Mouse (Mus musculus) liver, embryonic 13.5 days (tissue): ENCODE measurements at regions not wholly inside any gene's neighbourhood (a gene's known extent, or its start where the extent isn't known, plus 50 kb on each side); places are given as distances from the start of the nearest gene placed in this dataset.

Experiments
- ATAC-seq: fragments of 200-750 bp; cut with Nextera tagmentation; 2 replicates; pipeline ENCODE4 v1.8.0; 2017; ENCODE audit warnings: low read depth, mild to moderate bottlenecking, moderate number of reproducible peaks, moderate library complexity
- DNase-seq: peaks from one replicate; pipeline ENCODE4 v3.0.0; 2022
- H3K27ac ChIP-seq: fragments of 300-500 bp; sonication (generic); 2 replicates; pipeline ENCODE4 v1.5.1; 2015; ENCODE audit warnings: moderate library complexity, mild to moderate bottlenecking, inconsistent platforms
- H3K27me3 ChIP-seq: fragments of 300-500 bp; sonication (generic); 2 replicates; pipeline ENCODE4 v1.6.1; 2015; ENCODE audit warnings: mild to moderate bottlenecking, inconsistent platforms
- H3K36me3 ChIP-seq: fragments of 300-500 bp; sonication (generic); 2 replicates; pipeline ENCODE4 v1.6.1; 2015; ENCODE audit warnings: mild to moderate bottlenecking, inconsistent platforms
- H3K4me1 ChIP-seq: fragments of 300-500 bp; sonication (generic); replicated peaks from 2 replicates; pipeline ENCODE4 v1.6.1; 2015; ENCODE audit warnings: inconsistent platforms
- H3K4me2 ChIP-seq: fragments of 300-500 bp; sonication (generic); 2 replicates; pipeline ENCODE4 v1.6.1; 2015; ENCODE audit warnings: inconsistent platforms, mild to moderate bottlenecking, moderate library complexity
- H3K4me3 ChIP-seq: fragments of 300-500 bp; sonication (generic); replicated peaks from 2 replicates; pipeline ENCODE4 v1.5.1; 2015; ENCODE audit warnings: mild to moderate bottlenecking, inconsistent platforms
- H3K9ac ChIP-seq: fragments of 300-500 bp; sonication (generic); 2 replicates; pipeline ENCODE4 v1.6.1; 2015; ENCODE audit warnings: mild to moderate bottlenecking, inconsistent platforms
- H3K9me3 ChIP-seq: fragments of 300-500 bp; sonication (generic); replicated peaks from 2 replicates; pipeline ENCODE4 v1.6.1; 2016; ENCODE audit warnings: inconsistent platforms
- WGBS: fragments of 180-500 bp; shearing (Covaris S2); methylation state at CpG from one replicate; pipeline ENCODE4 v1.1.7; 2015; ENCODE audit not compliant: insufficient replicate concordance; 5-methylcytosine and 5-hydroxymethylcytosine counted together

- WGBS: 65% methylated on average over 10 of the region's 10 CpGs
- no peaks in the 10 kb centered on the region for H3K9me3 ChIP-seq
- no peaks in the 10 kb centered on the region for H3K27me3 ChIP-seq
- no peak overlapping the region for H3K4me3 ChIP-seq
- no peak for ATAC-seq
- no peak overlapping the region for H3K27ac ChIP-seq
- no peaks in the 10 kb centered on the region for H3K36me3 ChIP-seq
- no peak overlapping the region for H3K4me2 ChIP-seq
- H3K9ac ChIP-seq: no peak overlapping the region
- DNase-seq: no peak
- H3K4me1 ChIP-seq: peaks cover 7% of the 10 kb centered on the region; the same call in 1 of the 2 replicates
Measured at GRCm38 (mm10) chr12:73846672-73847071, 54.5 kb upstream of the Hif1a start.

- H3K4me2 ChIP-seq: no peak overlapping the region
- DNase-seq: no peak
- WGBS: 70% methylated on average over 10 of the region's 10 CpGs
Measured at GRCm38 (mm10) chr12:73847336-73847735, 53.8 kb upstream of the Hif1a start.

DNA sequence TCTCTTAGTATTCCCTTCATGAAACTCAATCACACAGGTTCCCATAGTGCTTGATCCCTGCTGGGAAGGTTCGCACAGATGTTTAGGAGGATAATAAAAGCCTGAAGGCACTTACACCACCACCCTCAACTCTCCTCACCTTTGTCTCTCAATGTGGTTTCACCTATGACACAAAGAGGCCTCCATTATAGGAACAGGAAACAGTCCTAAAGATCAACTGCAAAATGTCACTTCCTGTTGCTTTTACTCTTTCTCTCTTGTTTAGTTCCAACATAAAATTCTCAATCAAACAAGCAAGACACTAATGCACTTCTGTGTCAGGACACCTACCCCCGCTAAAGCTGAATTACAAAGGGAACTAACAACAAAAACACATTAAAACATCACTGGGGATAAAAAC, 50.3 kb upstream of the Hif1a start:
- 64% methylated on average over 2 of the region's 2 CpGs for WGBS
- Histone ChIP-seq H3K9me3 (no peaks in the 10 kb centered on the region), H3K36me3 (no peaks in the 10 kb centered on the region), H3K4me3 (no peak overlapping the region), H3K4me1 (no peaks in the 10 kb centered on the region), H3K27me3 (no peaks in the 10 kb centered on the region), H3K27ac (no peak overlapping the region), H3K4me2 (no peak overlapping the region), H3K9ac (no peak overlapping the region)
- DNase-seq (no peak), ATAC-seq (no peak)

More at GRCm38 (mm10) chr12:73847336-73847735, 53.8 kb upstream of the Hif1a start:
- no peaks in the 10 kb centered on the region for H3K36me3 ChIP-seq
- no peaks in the 10 kb centered on the region for H3K27me3 ChIP-seq
- H3K9ac ChIP-seq: no peak overlapping the region
- H3K4me1 ChIP-seq: peaks cover 4% of the 10 kb centered on the region; the same call in 1 of the 2 replicates
- H3K9me3 ChIP-seq: no peaks in the 10 kb centered on the region
- H3K4me3 ChIP-seq: no peak overlapping the region
- no peak overlapping the region for H3K27ac ChIP-seq
- ATAC-seq: no peak
